Mouse (Mus musculus) cerebral cortex, adult 2 months (tissue): ENCODE results near the gene Abca13.

Source experiments
- WGBS: fragments of 180-500 bp; shearing (Covaris S2); methylation state at CpG from one replicate; pipeline ENCODE4 v1.1.7; 2018; 5-methylcytosine and 5-hydroxymethylcytosine counted together

The Abca13 gene

GRCm38 (mm10) chr11:9291168-9291567 is 99.4 kb downstream of the Abca13 start:
- 79% methylated on average over 7 of the region's 7 CpGs for WGBS

GRCm38 (mm10) chr11:9299615-9300014 is 107.9 kb downstream of the Abca13 start:
- 44% methylated on average over 1 of the region's 1 CpGs for WGBS

GRCm38 (mm10) chr11:9305450-9305849 is 113.7 kb downstream of the Abca13 start:
- WGBS, result 90% methylated on average over 4 of the region's 4 CpGs

GRCm38 (mm10) chr11:9316545-9316944 is 124.8 kb downstream of the Abca13 start:
- WGBS, result 55% methylated on average over 3 of the region's 3 CpGs

- WGBS, result 31% methylated on average over 6 of the region's 6 CpGs
Measured at GRCm38 (mm10) chr11:9317076-9317929, 125.6 kb downstream of the Abca13 start.

GRCm38 (mm10) chr11:9338151-9338550 is 146.4 kb downstream of the Abca13 start:
- 69% methylated on average over 3 of the region's 3 CpGs for WGBS

GRCm38 (mm10) chr11:9347724-9348123 is 156.0 kb downstream of the Abca13 start:
- 58% methylated on average over 3 of the region's 3 CpGs for WGBS

- WGBS, result 70% methylated on average over 5 of the region's 5 CpGs
Measured at GRCm38 (mm10) chr11:9373160-9373559, 181.4 kb downstream of the Abca13 start.

GRCm38 (mm10) chr11:9374426-9374825 is 182.7 kb downstream of the Abca13 start:
- 86% methylated on average over 5 of the region's 5 CpGs for WGBS

- 93% methylated on average over 1 of the region's 1 CpGs for WGBS
Measured at GRCm38 (mm10) chr11:9388520-9388919, 196.8 kb downstream of the Abca13 start.

GRCm38 (mm10) chr11:9416946-9417345 is 225.2 kb downstream of the Abca13 start:
- WGBS, result 78% methylated on average over 3 of the region's 3 CpGs

GRCm38 (mm10) chr11:9420205-9420604 is 228.5 kb downstream of the Abca13 start:
- WGBS, result 16% methylated on average over 2 of the region's 2 CpGs

GRCm38 (mm10) chr11:9427411-9427810 is 235.7 kb downstream of the Abca13 start:
- WGBS, result 83% methylated on average over 3 of the region's 3 CpGs

- 41% methylated on average over 5 of the region's 5 CpGs for WGBS
Measured at GRCm38 (mm10) chr11:9432807-9433206, 241.1 kb downstream of the Abca13 start.

- WGBS, result 63% methylated on average over 2 of the region's 2 CpGs
Measured at GRCm38 (mm10) chr11:9439781-9440180, 248.0 kb downstream of the Abca13 start.

- WGBS, result 56% methylated on average over 4 of the region's 4 CpGs
Measured at GRCm38 (mm10) chr11:9441192-9441591, 249.4 kb downstream of the Abca13 start.

- 81% methylated on average over 1 of the region's 1 CpGs for WGBS
Measured at GRCm38 (mm10) chr11:9472400-9472799, 280.7 kb downstream of the Abca13 start.

GRCm38 (mm10) chr11:9481511-9481910 is 289.8 kb downstream of the Abca13 start:
- 18% methylated on average over 6 of the region's 6 CpGs for WGBS

- WGBS, result 25% methylated on average over 5 of the region's 5 CpGs
Measured at GRCm38 (mm10) chr11:9500326-9501142, 308.8 kb downstream of the Abca13 start.

- WGBS, result 74% methylated on average over 2 of the region's 2 CpGs
Measured at GRCm38 (mm10) chr11:9514966-9515365, 323.2 kb downstream of the Abca13 start.

GRCm38 (mm10) chr11:9528556-9528955 is 336.8 kb downstream of the Abca13 start:
- WGBS, result 77% methylated on average over 3 of the region's 3 CpGs

GRCm38 (mm10) chr11:9531715-9532114 is 340.0 kb downstream of the Abca13 start:
- 82% methylated on average over 8 of the region's 8 CpGs for WGBS

GRCm38 (mm10) chr11:9533189-9533588 is 341.4 kb downstream of the Abca13 start:
- 85% methylated on average over 1 of the region's 1 CpGs for WGBS
